Mouse (Mus musculus) intestine, embryonic 16.5 days (tissue): ENCODE results near the gene Crebrf. TPM values are rescaled to one million over a fixed set of nuclear protein-coding genes. Genes with fewer than 3 reads are reported as not detected.

Source experiments
- ATAC-seq: fragments of 200-750 bp; cut with Nextera tagmentation; 2 replicates; pipeline ENCODE4 v1.8.0; 2017; ENCODE audit warnings: moderate TSS enrichment, moderate library complexity
- H3K27ac ChIP-seq: fragments of 300-500 bp; sonication (generic); 2 replicates; pipeline ENCODE4 v1.5.1; 2014; ENCODE audit warnings: mild to moderate bottlenecking, low read length
- H3K27me3 ChIP-seq: fragments of 300-500 bp; sonication (generic); replicated peaks from 2 replicates; pipeline ENCODE4 v1.6.1; 2014; ENCODE audit warnings: low read length, control low read depth, mixed read lengths; ENCODE audit not compliant: control insufficient read depth, insufficient read depth
- H3K36me3 ChIP-seq: fragments of 300-500 bp; sonication (generic); 2 replicates; pipeline ENCODE4 v1.6.1; 2014; ENCODE audit warnings: low read length, control low read depth; ENCODE audit not compliant: control insufficient read depth, insufficient read depth
- H3K4me1 ChIP-seq: fragments of 300-500 bp; sonication (generic); 2 replicates; pipeline ENCODE4 v1.6.1; 2014; ENCODE audit warnings: low read length, control low read depth, mixed read lengths; ENCODE audit not compliant: control insufficient read depth, insufficient read depth
- H3K4me2 ChIP-seq: fragments of 300-500 bp; sonication (generic); 2 replicates; pipeline ENCODE4 v1.6.1; 2014; ENCODE audit warnings: low read depth, low read length, control low read depth
- H3K4me3 ChIP-seq: fragments of 300-500 bp; sonication (generic); 2 replicates; pipeline ENCODE4 v1.5.1; 2014; ENCODE audit warnings: mild to moderate bottlenecking, low read length
- H3K9ac ChIP-seq: fragments of 300-500 bp; sonication (generic); 2 replicates; pipeline ENCODE4 v1.6.1; 2014; ENCODE audit warnings: low read depth, low read length
- H3K9me3 ChIP-seq: fragments of 300-500 bp; sonication (generic); 2 replicates; pipeline ENCODE4 v1.6.1; 2016; ENCODE audit warnings: low read length, control low read depth; ENCODE audit not compliant: control insufficient read depth
- WGBS: fragments of 180-500 bp; shearing (Covaris S2); extraction: QIAGEN DNeasy Blood & Tissue Kit; methylation state at CpG from one replicate; pipeline ENCODE4 v1.1.7; 2014; 5-methylcytosine and 5-hydroxymethylcytosine counted together
- polyA plus RNA-seq: library from polyadenylated mRNA; unstranded; fragments of >200 nt; fragmentation: Nextera tagmentation; extraction: Ambion mirVana; gene quantifications from 2 replicates; pipeline ENCODE4 v1.2.1, GENCODE M21; 2015

Gene Crebrf
- polyA plus RNA-seq, 1 experiment from 2014 or later: 8.1 TPM

DNA sequence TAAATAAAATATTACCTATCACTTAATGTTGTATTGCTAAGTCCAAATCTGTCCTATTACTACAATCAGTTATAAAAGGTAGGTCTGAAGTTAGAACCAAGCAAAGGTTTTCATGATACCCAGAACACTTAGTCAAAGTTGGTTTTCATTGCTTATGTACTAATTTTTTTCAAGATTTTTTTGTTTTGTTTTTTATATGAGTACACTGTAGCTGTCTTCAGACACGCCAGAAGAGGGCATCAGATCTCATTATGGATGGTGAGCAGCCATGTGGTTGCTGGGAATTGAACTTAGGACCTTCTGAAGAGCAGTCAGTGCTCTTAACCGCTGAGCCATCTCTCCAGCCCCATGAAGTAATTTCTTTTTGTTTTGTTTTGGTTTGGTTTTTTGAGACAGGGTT, 2.4 kb downstream of the Crebrf start:
- H3K27me3 ChIP-seq: no peaks in the 10 kb centered on the region
- no peak for ATAC-seq
- no peaks in the 10 kb centered on the region for H3K36me3 ChIP-seq
- WGBS: 73% methylated on average over 2 of the region's 2 CpGs
- no peak overlapping the region for H3K4me3 ChIP-seq
- no peak overlapping the region for H3K27ac ChIP-seq
- no peaks in the 10 kb centered on the region for H3K4me1 ChIP-seq
- H3K4me2 ChIP-seq: no peak overlapping the region
- H3K9ac ChIP-seq: no peak overlapping the region
- no peaks in the 10 kb centered on the region for H3K9me3 ChIP-seq

DNA sequence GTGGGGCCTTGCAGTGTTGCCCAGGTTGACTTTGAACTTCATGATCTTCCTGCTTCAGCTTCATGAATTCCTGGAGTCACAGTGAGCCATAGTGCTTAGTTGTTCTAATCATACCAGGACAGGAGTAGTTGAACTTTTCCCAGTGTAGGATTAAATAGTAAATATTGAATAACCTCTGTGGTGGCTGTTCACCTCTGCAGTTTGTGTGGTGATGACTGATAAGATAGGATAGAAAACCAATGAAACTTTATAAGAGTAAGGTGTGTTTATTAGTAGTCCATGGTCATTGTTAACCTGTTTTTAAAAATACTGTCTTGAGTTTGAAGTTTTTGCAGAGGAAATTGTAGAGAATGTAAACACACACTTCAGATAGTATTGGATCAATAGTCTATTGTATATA, 4.0 kb downstream of the Crebrf start:
- Histone ChIP-seq H3K9me3 (no peaks in the 10 kb centered on the region), H3K36me3 (no peaks in the 10 kb centered on the region), H3K4me3 (no peak overlapping the region), H3K27me3 (no peaks in the 10 kb centered on the region), H3K4me1 (no peaks in the 10 kb centered on the region), H3K27ac (no peak overlapping the region), H3K9ac (no peak overlapping the region), H3K4me2 (no peak overlapping the region)
- ATAC-seq: no peak

DNA sequence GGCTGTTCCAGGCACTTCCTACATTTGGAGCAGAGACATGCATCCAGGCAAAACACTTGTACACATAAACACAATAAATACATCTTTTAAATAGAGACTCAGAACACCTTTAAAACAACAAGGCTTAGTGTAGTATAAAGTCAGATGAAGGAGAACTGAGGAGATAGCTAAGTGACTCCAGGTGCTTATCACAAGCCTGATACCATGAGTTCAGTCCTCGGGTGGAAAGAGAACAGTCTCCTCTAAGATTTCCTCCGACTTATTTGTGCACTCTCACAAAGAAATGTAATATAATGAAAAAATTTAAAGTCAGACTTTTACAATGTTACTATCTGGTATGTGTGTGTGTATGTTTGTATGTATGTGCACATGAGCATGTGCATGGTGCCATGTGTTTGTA, 6.4 kb downstream of the Crebrf start:
- no peak overlapping the region for H3K9ac ChIP-seq
- H3K27ac ChIP-seq: no peak overlapping the region
- no peaks in the 10 kb centered on the region for H3K27me3 ChIP-seq
- no peak overlapping the region for H3K4me2 ChIP-seq
- 73% methylated on average over 2 of the region's 2 CpGs for WGBS
- peaks cover 2% of the 10 kb centered on the region; the same call in 1 of the 2 replicates for H3K4me1 ChIP-seq
- H3K36me3 ChIP-seq: no peaks in the 10 kb centered on the region
- no peak for ATAC-seq
- H3K4me3 ChIP-seq: no peak overlapping the region
- no peaks in the 10 kb centered on the region for H3K9me3 ChIP-seq

DNA sequence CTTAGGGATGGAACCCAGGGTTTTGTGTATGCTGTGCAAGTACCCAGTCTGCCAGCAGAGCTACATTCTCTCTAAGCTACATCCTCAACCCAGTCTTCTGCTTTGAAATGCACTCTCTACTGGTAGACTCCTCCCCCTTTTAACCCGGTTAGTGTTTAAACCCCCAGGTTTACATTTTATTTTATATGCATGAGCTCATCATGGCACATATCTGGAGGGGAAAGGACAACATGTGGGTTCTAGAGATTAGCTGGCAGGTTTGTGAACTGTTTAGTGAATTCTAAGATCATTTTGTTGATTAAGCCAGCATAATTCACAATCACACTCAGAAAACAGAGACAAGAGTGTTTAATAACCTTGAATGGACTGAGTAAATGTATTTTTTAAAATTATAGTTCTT, 9.3 kb downstream of the Crebrf start:
- WGBS: 33% methylated on average over 1 of the region's 1 CpGs
- Histone ChIP-seq H3K36me3 (no peaks in the 10 kb centered on the region), H3K9ac (no peak overlapping the region), H3K9me3 (no peaks in the 10 kb centered on the region), H3K4me3 (no peak overlapping the region), H3K27ac (no peak overlapping the region; the same call in 1 of the 2 replicates), H3K4me1 (peaks cover 2% of the 10 kb centered on the region; the same call in 1 of the 2 replicates), H3K27me3 (no peaks in the 10 kb centered on the region), H3K4me2 (no peak overlapping the region)
- no peak for ATAC-seq

DNA sequence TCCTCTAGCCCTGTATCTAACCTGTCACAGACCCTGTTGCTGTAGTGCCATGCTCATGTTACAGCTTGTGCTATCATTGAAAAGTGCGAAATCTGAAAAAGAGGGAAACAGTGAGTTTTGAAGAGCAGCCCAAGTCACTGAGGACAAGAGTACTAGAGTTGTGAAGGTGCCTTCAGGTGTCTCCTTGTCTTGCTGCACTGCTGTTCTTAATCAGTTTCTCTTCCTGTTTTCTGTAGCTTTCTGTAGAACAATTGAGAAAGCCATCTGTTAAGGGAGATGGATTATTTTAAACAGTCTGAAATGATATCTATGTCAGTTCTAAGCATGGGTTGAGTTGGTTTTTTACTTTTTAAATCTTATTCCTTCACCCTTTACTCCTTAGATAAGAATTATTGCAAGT, 11.2 kb downstream of the Crebrf start:
- H3K4me2 ChIP-seq: no peak overlapping the region
- H3K27ac ChIP-seq: no peak overlapping the region
- H3K4me1 ChIP-seq: peaks cover 2% of the 10 kb centered on the region; the same call in 1 of the 2 replicates
- H3K9me3 ChIP-seq: no peaks in the 10 kb centered on the region
- 97% methylated on average over 1 of the region's 1 CpGs for WGBS
- H3K9ac ChIP-seq: no peak overlapping the region
- H3K4me3 ChIP-seq: no peak overlapping the region
- no peaks in the 10 kb centered on the region for H3K36me3 ChIP-seq
- ATAC-seq: no peak
- H3K27me3 ChIP-seq: no peaks in the 10 kb centered on the region

DNA sequence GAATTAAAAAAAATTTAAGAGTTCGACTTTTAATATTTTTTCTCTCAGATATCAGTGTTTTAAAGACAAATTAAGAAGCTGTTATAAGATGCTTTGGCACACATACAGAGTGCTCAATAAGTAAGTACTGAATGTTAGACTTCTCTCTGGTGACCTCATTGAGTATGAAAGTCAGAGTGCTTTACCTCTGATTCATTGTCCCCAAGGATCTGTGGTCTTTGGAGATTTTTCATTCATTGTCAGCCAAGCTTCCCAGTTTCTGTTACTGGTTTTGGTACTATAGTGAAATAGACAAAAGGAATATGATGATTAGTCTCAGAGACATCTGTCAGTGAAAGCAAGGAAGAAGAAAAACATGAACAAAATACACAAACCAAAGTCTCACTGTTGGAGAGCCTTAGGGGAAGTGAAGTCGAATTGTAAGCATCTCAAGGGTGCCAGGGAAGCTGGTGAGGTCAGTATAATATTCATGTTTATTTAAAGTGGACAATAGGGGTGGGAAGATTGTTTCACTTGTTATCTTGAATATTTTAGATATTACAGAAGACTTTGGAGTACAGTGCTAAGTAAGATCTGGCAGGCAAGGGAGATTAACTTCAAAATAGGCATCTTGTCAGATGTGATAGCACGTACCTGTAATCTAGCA, 11.8 kb downstream of the Crebrf start:
- peaks cover 2% of the 10 kb centered on the region; the same call in 1 of the 2 replicates for H3K4me1 ChIP-seq
- no peak for ATAC-seq
- no peak overlapping the region for H3K9ac ChIP-seq
- no peaks in the 10 kb centered on the region for H3K27me3 ChIP-seq
- no peak overlapping the region for H3K4me3 ChIP-seq
- H3K27ac ChIP-seq: no peak overlapping the region
- H3K36me3 ChIP-seq: no peaks in the 10 kb centered on the region
- WGBS: 75% methylated on average over 3 of the region's 3 CpGs
- H3K4me2 ChIP-seq: no peak overlapping the region
- no peaks in the 10 kb centered on the region for H3K9me3 ChIP-seq

DNA sequence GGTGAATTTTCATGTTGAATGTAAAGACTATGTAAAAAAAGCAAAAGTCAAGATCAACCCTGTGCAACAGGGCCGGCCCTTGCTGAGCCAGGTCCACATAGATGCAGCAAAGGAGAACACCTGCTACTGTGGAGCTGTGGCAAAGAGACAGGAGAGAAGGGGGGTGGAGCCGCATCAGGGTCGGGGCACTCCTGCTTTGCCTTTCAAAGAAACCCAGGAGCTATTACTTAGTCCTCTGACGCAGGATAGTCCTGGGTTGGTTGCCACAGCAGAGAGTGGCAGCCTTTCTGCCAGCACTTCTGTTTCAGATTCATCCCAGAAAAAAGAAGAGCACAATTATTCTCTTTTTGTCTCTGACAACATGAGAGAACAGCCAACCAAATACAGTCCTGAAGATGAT, 27.1 kb downstream of the Crebrf start:
- H3K4me2 ChIP-seq: no peak overlapping the region
- no peak overlapping the region for H3K9ac ChIP-seq
- no peaks in the 10 kb centered on the region for H3K4me1 ChIP-seq
- 65% methylated on average over 4 of the region's 4 CpGs for WGBS
- no peaks in the 10 kb centered on the region for H3K27me3 ChIP-seq
- no peak for ATAC-seq
- no peak overlapping the region for H3K4me3 ChIP-seq
- H3K9me3 ChIP-seq: no peaks in the 10 kb centered on the region
- no peaks in the 10 kb centered on the region for H3K36me3 ChIP-seq
- no peak overlapping the region for H3K27ac ChIP-seq

DNA sequence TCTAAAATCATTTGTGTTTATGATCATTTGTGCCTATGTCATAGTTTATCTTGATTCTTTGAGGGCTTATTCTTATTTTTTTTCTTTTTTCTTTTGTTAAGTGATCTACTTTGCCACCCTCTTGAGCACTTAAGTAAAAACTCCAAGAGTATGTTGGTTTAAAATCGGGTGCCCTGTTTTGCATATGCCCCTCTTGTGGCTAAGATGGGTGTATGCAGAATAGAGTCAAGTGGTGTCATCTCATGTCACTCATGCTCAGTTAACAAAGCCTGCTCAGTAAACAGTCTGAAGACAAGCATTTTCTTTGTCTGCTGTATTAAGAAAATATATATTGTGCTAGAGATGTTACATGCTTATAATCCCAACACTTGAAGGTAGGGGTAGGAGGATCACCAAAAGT, 27.8 kb downstream of the Crebrf start:
- no peak overlapping the region for H3K4me2 ChIP-seq

DNA sequence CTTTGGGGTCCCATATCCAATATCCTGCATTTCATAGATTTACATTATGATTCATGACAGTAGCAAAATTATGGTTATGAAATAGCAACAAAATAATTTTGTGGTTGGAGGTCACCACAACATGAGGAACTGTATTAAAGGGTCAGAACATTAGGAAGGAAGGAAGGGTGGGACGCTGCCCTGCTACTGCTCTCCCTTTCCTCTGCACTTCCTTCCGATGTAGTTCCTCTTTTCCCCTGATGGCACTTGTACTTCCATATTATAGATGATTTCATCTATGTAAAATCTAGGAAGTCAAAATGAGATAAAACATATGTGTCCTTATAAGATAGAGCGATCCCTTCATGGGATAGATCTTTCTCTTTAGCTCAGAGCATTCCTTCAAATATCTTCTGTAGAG, 34.5 kb downstream of the Crebrf start:
- no peaks in the 10 kb centered on the region for H3K4me1 ChIP-seq
- H3K36me3 ChIP-seq: no peaks in the 10 kb centered on the region
- ATAC-seq: no peak
- H3K9ac ChIP-seq: no peak overlapping the region
- no peak overlapping the region for H3K4me3 ChIP-seq
- 89% methylated on average over 3 of the region's 3 CpGs for WGBS
- no peak overlapping the region for H3K4me2 ChIP-seq
- no peaks in the 10 kb centered on the region for H3K27me3 ChIP-seq
- H3K27ac ChIP-seq: no peak overlapping the region
- H3K9me3 ChIP-seq: no peaks in the 10 kb centered on the region

More for the DNA sequence above, 27.8 kb downstream of the Crebrf start:
- ATAC-seq: no peak
- Histone ChIP-seq H3K36me3 (no peaks in the 10 kb centered on the region), H3K9me3 (no peaks in the 10 kb centered on the region), H3K4me3 (no peak overlapping the region), H3K27ac (no peak overlapping the region), H3K27me3 (no peaks in the 10 kb centered on the region), H3K4me1 (no peaks in the 10 kb centered on the region), H3K9ac (no peak overlapping the region)
- WGBS: 82% methylated on average over 1 of the region's 1 CpGs

DNA sequence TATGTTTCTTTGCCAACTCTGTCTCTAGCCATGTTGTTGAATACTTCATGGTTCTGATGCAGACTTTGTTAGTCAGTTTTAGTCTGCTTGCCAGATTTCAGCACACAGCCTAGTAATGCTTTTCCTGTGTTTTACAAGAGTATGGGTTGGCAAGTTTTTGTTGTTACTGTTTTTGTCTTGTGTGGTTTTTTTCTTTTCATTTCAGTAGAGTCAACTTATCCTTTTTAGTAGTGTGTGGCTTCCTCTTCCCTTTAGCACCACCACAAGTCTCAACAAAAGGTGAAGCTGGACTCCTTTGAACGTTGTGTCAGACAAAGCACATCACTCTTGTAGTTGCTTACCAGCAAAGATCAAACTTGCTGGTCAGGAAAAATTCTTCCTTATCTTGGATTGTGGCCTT, 36.8 kb downstream of the Crebrf start:
- Histone ChIP-seq H3K4me3 (no peak overlapping the region), H3K27me3 (no peaks in the 10 kb centered on the region), H3K9me3 (no peaks in the 10 kb centered on the region), H3K27ac (no peak overlapping the region), H3K4me1 (no peaks in the 10 kb centered on the region), H3K9ac (no peak overlapping the region), H3K4me2 (no peak overlapping the region), H3K36me3 (no peaks in the 10 kb centered on the region)
- no peak for ATAC-seq
- WGBS: 75% methylated on average over 1 of the region's 1 CpGs
